Mouse (Mus musculus): ENCODE results near the gene Lrrn3. TPM values are rescaled to one million over a fixed set of nuclear protein-coding genes. Genes with fewer than 3 reads are reported as not detected.

The Lrrn3 gene
- polyA plus RNA-seq, 1 experiment from 2014 or later: 1.9 TPM

DNA sequence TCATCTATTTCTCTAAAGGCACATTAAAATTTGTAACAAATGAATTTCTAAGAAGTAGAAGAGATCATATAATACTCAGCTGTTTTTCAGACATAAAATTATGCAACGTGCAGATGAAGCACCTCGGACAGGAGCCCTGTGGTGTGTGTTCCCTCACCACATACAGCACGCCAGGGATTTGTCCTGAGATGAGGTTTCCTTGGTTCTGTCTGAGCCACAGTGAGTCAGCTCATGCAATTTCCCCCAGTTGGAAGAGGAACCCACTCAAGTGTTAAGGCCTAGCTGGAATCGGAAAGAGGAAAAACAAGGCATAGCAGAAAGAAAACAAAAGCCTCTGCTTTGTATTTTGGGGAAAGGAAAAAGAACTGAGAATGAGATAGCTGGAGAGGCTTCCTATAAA lies 22.4 kb upstream of the Lrrn3 start:
- TF ChIP-seq CTCF (IDR thresholded peaks at IDR 0.05; ENCODE audit: low read depth): no peak
- 85% methylated on average over 4 of the region's 4 CpGs for WGBS

DNA sequence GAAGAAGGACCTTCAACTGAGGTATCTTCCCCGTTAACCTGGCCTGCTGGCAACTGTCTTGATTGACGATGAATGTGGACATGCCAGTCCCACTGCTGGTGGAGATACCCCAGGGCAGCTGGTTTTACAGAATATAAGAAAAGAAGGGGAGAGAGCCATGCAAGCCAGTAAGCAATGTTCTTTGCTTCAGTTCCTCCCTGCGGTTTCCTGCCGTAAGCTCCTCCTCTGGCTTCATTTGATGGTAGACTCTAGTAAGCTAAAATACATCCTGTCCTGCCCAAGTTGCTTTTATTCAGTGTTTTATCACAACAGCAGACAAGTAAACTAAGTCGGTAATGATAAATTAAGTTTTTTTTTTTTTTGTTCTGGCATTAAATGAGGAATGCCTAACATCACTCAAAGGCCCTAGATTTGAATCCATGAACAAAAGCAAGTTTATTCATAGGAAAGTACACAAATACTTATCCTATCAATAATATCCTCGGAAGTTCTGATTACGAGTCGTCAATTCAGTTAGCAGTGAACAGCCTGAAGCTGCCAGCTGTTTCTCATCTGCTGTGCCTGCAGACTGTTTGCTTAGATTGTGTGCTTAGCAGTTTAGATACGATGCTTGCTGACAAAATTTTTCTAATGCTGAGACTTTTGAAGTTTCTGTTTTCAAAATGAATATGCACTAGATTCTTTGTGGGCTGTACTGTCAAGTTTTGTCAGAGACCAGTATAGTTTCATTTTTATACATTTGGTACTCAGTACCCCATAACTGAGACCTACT lies 14.0 kb upstream of the Lrrn3 start:
- Histone ChIP-seq H3K9ac (ENCODE audit: low read depth, low read length) (no peak overlapping the region), H3K4me1 (replicated peaks; ENCODE audit: control insufficient read depth, insufficient read depth, low read length) (no peaks in the 10 kb centered on the region), H3K36me3 (ENCODE audit: control insufficient read depth, insufficient read depth) (no peaks in the 10 kb centered on the region), H3K9me3 (ENCODE audit: control insufficient read depth) (no peaks in the 10 kb centered on the region), H3K27ac (ENCODE audit: low read depth, low read length) (no peak overlapping the region), H3K4me2 (replicated peaks; ENCODE audit: low read depth) (no peak overlapping the region), H3K4me3 (ENCODE audit: low read depth, low read length) (no peak overlapping the region), H3K27me3 (replicated peaks; ENCODE audit: control insufficient read depth, insufficient read depth, low read length) (no peaks in the 10 kb centered on the region)
- ATAC-seq: no peak
- 49% methylated on average over 9 of the region's 9 CpGs for WGBS
- TF ChIP-seq CTCF (IDR thresholded peaks at IDR 0.05; ENCODE audit: low read depth): no peak

More for the DNA sequence above, 22.4 kb upstream of the Lrrn3 start:
- no peak overlapping the region for H3K27ac ChIP-seq (ENCODE audit: low read depth, low read length)
- H3K9me3 ChIP-seq (ENCODE audit: control insufficient read depth): no peaks in the 10 kb centered on the region
- no peak for ATAC-seq
- H3K27me3 ChIP-seq (replicated peaks; ENCODE audit: control insufficient read depth, insufficient read depth, low read length): no peaks in the 10 kb centered on the region
- H3K4me2 ChIP-seq (replicated peaks; ENCODE audit: low read depth): no peak overlapping the region
- no peak overlapping the region for H3K9ac ChIP-seq (ENCODE audit: low read depth, low read length)
- no peak overlapping the region for H3K4me3 ChIP-seq (ENCODE audit: low read depth, low read length)
- no peaks in the 10 kb centered on the region for H3K4me1 ChIP-seq (replicated peaks; ENCODE audit: control insufficient read depth, insufficient read depth, low read length)
- no peaks in the 10 kb centered on the region for H3K36me3 ChIP-seq (ENCODE audit: control insufficient read depth, insufficient read depth)

DNA sequence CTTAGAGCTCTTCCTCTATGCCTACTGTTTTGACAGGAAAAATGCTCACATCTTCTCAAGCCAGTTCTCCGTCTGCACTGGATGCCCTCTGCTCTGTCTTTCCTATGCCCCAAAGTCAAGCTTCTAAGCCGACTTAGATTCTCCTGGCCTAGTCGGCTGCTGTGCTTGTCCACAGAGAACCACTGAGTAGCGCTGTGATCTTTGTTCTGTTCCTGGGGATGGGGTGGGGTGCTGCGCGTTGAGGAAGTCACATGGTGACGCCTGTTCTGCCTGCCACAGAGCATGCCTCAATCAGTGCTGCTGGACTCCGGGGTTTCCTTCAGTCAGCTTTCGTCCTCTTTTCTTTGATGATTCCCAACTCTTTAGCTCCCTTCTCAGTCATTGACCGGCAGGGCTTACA lies 8.4 kb upstream of the Lrrn3 start:
- Histone ChIP-seq H3K4me2 (replicated peaks; ENCODE audit: low read depth) (no peak overlapping the region), H3K9me3 (ENCODE audit: control insufficient read depth) (no peaks in the 10 kb centered on the region), H3K9ac (ENCODE audit: low read depth, low read length) (no peak overlapping the region), H3K4me3 (ENCODE audit: low read depth, low read length) (no peak overlapping the region), H3K27ac (ENCODE audit: low read depth, low read length) (no peak overlapping the region), H3K27me3 (replicated peaks; ENCODE audit: control insufficient read depth, insufficient read depth, low read length) (no peaks in the 10 kb centered on the region), H3K36me3 (ENCODE audit: control insufficient read depth, insufficient read depth) (no peaks in the 10 kb centered on the region), H3K4me1 (replicated peaks; ENCODE audit: control insufficient read depth, insufficient read depth, low read length) (no peaks in the 10 kb centered on the region)
- ATAC-seq: no peak
- 55% methylated on average over 10 of the region's 10 CpGs for WGBS
- peak; percentile 37 for TF ChIP-seq CTCF (IDR thresholded peaks at IDR 0.05; ENCODE audit: low read depth)

DNA sequence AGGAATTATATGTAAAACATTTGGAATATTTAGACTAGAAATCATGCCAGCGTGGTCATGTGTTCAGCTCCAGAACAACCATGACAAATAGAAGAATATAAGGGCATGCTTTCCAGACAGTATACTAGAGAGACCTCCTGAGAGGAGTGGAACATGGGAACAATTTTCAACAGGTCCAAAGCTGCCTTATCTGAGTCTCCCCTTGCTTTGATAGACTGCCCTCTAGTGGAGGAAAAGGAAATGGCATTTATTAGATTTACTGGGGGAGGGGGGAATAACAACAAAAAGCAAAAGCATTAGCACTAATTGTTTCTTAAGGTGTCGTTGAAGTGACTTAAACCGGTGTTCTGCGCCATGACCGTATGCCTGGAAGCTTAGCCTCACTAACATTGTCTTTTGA lies 774 bp upstream of the Lrrn3 start:
- no peak overlapping the region for H3K27ac ChIP-seq (ENCODE audit: low read depth, low read length)
- no peaks in the 10 kb centered on the region for H3K4me1 ChIP-seq (replicated peaks; ENCODE audit: control insufficient read depth, insufficient read depth, low read length)
- no peaks in the 10 kb centered on the region for H3K9me3 ChIP-seq (ENCODE audit: control insufficient read depth)
- ATAC-seq: no peak
- TF ChIP-seq CTCF (IDR thresholded peaks at IDR 0.05; ENCODE audit: low read depth): peak; percentile 94
- WGBS: 25% methylated on average over 5 of the region's 5 CpGs
- no peak overlapping the region for H3K4me3 ChIP-seq (ENCODE audit: low read depth, low read length)
- H3K27me3 ChIP-seq (replicated peaks; ENCODE audit: control insufficient read depth, insufficient read depth, low read length): no peaks in the 10 kb centered on the region
- no peak overlapping the region for H3K9ac ChIP-seq (ENCODE audit: low read depth, low read length)
- no peaks in the 10 kb centered on the region for H3K36me3 ChIP-seq (ENCODE audit: control insufficient read depth, insufficient read depth)
- H3K4me2 ChIP-seq (replicated peaks; ENCODE audit: low read depth): no peak overlapping the region

DNA sequence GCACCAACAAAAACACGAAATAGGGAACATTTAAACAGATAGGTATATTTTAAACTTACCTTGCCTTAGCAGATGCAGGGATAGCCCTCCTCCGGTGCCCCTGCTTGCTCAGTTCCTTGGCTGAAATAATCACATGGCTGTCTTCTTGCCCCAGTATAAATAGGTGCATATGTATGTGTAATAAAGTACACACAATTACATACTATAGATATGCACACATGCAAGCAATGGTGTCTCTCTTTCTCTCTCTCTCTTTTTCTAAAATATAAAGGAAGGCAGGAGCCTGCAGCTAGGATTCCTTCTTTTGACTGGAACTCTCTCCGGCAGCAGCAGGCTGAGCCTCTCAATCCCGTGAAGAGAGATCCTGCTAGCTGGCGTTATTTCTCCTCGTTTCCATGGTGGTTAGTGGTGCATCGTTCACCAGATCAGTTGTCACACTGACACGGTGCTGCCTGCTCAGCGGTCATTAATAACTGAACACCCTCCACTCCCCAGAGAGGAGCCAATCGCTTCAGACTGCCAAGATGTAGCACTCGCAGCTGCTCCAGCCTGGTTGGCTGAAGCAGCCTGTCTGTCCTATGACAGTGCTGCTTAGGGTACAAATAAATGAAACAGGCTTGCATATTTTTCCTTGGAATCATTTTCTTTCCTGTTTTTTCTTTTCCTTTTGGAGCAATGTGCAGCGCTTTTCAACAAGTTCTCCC lies 567 bp downstream of the Lrrn3 start:
- Histone ChIP-seq H3K4me2 (replicated peaks; ENCODE audit: low read depth) (peak overlapping the region; percentile 60), H3K9ac (ENCODE audit: low read depth, low read length) (0 out of 2 replicates have a peak overlapping the region, but pooled peaks have one; percentile 3), H3K27me3 (replicated peaks; ENCODE audit: control insufficient read depth, insufficient read depth, low read length) (no peaks in the 10 kb centered on the region), H3K27ac (ENCODE audit: low read depth, low read length) (no peak overlapping the region), H3K4me1 (replicated peaks; ENCODE audit: control insufficient read depth, insufficient read depth, low read length) (no peaks in the 10 kb centered on the region), H3K9me3 (ENCODE audit: control insufficient read depth) (no peaks in the 10 kb centered on the region), H3K4me3 (ENCODE audit: low read depth, low read length) (peak overlapping the region; percentile 29), H3K36me3 (ENCODE audit: control insufficient read depth, insufficient read depth) (no peaks in the 10 kb centered on the region)
- ATAC-seq: no peak
- WGBS: 27% methylated on average over 12 of the region's 12 CpGs
- TF ChIP-seq CTCF (IDR thresholded peaks at IDR 0.05; ENCODE audit: low read depth): no peak

DNA sequence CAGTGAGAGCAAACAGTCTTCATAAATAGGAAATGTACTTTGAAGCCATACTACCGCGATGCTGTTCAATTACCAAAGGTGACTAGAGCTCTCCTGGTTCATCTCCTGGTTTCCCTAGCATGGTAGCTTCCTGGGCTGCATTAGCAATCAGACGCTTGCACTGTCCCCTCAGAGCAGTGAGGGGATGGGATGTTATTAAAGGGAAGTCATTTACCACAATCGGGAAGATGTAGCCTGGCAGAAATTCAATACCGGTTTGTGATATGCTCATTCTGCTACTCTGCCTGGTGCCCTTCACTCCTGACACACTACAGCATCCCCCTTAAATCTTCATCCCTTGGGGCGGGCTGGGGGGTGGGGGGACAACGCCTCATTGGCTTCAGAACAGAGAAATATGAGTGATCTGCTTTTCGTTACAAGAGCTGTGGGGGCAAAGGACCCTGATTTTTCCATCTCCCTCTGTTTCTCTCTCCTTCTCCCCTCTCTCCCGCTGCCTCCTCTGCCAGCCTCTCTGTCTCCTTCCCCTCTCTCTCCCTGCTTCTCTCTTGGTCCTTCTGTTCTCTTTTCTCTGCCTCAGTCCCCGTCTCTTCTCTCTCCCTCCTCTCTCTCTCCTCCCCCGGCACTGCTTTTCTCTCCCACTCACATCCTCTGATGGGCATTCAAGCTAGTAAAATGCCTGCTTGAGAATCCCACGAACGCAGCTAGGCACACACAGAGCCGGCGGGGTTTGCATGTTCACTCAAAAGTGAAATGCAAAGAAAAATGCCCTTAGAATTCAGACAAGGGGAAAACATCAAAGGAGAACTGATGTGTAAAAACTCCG lies 1.3 kb downstream of the Lrrn3 start:
- TF ChIP-seq CTCF (IDR thresholded peaks at IDR 0.05; ENCODE audit: low read depth): no peak
- Histone ChIP-seq H3K27ac (ENCODE audit: low read depth, low read length) (no peak overlapping the region), H3K4me2 (replicated peaks; ENCODE audit: low read depth) (peak overlapping the region; percentile 60), H3K27me3 (replicated peaks; ENCODE audit: control insufficient read depth, insufficient read depth, low read length) (no peaks in the 10 kb centered on the region), H3K4me3 (ENCODE audit: low read depth, low read length) (peak overlapping the region; percentile 29), H3K9ac (ENCODE audit: low read depth, low read length) (no peak overlapping the region), H3K9me3 (ENCODE audit: control insufficient read depth) (no peaks in the 10 kb centered on the region), H3K4me1 (replicated peaks; ENCODE audit: control insufficient read depth, insufficient read depth, low read length) (no peaks in the 10 kb centered on the region), H3K36me3 (ENCODE audit: control insufficient read depth, insufficient read depth) (no peaks in the 10 kb centered on the region)
- 37% methylated on average over 16 of the region's 16 CpGs for whole genome bisulfite sequencing
- no peak for ATAC-seq
